Mouse (Mus musculus) limb, embryonic 11.5 days (tissue): ENCODE data around the gene 6430571L13Rik. TPM values are rescaled to one million over a fixed set of nuclear protein-coding genes. Genes with fewer than 3 reads are reported as not detected.

ENCODE experiments used
- ATAC-seq: fragments of 200-750 bp; cut with Nextera tagmentation; 2 replicates; pipeline ENCODE4 v1.8.0; 2017; ENCODE audit warnings: low read depth; ENCODE audit not compliant: insufficient number of reproducible peaks, low FRiP score, low TSS enrichment
- DNase-seq: peaks from one replicate; pipeline ENCODE4 v3.0.0-alpha.2; 2015; ENCODE audit warnings: low spot score
- H3K27ac ChIP-seq: fragments of 300-500 bp; sonication (generic); replicated peaks from 2 replicates; pipeline ENCODE4 v1.5.1; 2014; ENCODE audit warnings: low read depth, mild to moderate bottlenecking, low read length
- H3K27me3 ChIP-seq: fragments of 300-500 bp; sonication (generic); 2 replicates; pipeline ENCODE4 v1.6.1; 2014; ENCODE audit warnings: mild to moderate bottlenecking, low read length, mixed read lengths; ENCODE audit not compliant: control insufficient read depth, insufficient read depth
- H3K36me3 ChIP-seq: fragments of 300-500 bp; sonication (generic); 2 replicates; pipeline ENCODE4 v1.6.1; 2014; ENCODE audit warnings: mild to moderate bottlenecking, low read length, moderate library complexity, mixed read lengths; ENCODE audit not compliant: control insufficient read depth, insufficient read depth
- H3K4me1 ChIP-seq: fragments of 300-500 bp; sonication (generic); 2 replicates; pipeline ENCODE4 v1.6.1; 2014; ENCODE audit warnings: low read length, mixed read lengths; ENCODE audit not compliant: control insufficient read depth, insufficient read depth
- H3K4me2 ChIP-seq: fragments of 300-500 bp; sonication (generic); 2 replicates; pipeline ENCODE4 v1.6.1; 2014; ENCODE audit warnings: low read depth, mild to moderate bottlenecking, moderate library complexity; ENCODE audit not compliant: severe bottlenecking
- H3K4me3 ChIP-seq: fragments of 300-500 bp; sonication (generic); 2 replicates; pipeline ENCODE4 v1.5.1; 2014; ENCODE audit warnings: low read depth, low read length
- H3K9ac ChIP-seq: fragments of 300-500 bp; sonication (generic); 2 replicates; pipeline ENCODE4 v1.6.1; 2014; ENCODE audit warnings: mild to moderate bottlenecking, low read length
- H3K9me3 ChIP-seq: fragments of 300-500 bp; sonication (generic); 2 replicates; pipeline ENCODE4 v1.6.1; 2016; ENCODE audit warnings: low read length; ENCODE audit not compliant: control insufficient read depth
- WGBS: fragments of 180-500 bp; shearing (Covaris S2); extraction: QIAGEN DNeasy Blood & Tissue Kit; methylation state at CpG from one replicate; pipeline ENCODE4 v1.1.7; 2014; 5-methylcytosine and 5-hydroxymethylcytosine counted together
- polyA plus RNA-seq: library from polyadenylated mRNA; unstranded; fragments of >200 nt; fragmentation: Nextera tagmentation; extraction: Ambion mirVana; gene quantifications from 2 replicates; pipeline ENCODE4 v1.2.1, GENCODE M21; 2014

The 6430571L13Rik gene
- polyA plus RNA-seq, 1 experiment from 2014 or later, result 0.73 TPM

- Histone ChIP-seq H3K9me3 (no peaks in the 10 kb centered on the region), H3K36me3 (no peaks in the 10 kb centered on the region), H3K27ac (no peak overlapping the region), H3K4me2 (no peak overlapping the region), H3K4me3 (no peak overlapping the region), H3K9ac (no peak overlapping the region), H3K27me3 (no peaks in the 10 kb centered on the region), H3K4me1 (no peaks in the 10 kb centered on the region)
- no peak for DNase-seq
- 80% methylated on average over 9 of the region's 9 CpGs for WGBS
- ATAC-seq, result no peak
Observed at GRCm38 (mm10) chr9:107347586-107348183, 7.3 kb downstream of the 6430571L13Rik start.

- no peaks in the 10 kb centered on the region for H3K36me3 ChIP-seq
- DNase-seq, result no peak
Observed at GRCm38 (mm10) chr9:107349321-107349720, 8.9 kb downstream of the 6430571L13Rik start.

GRCm38 (mm10) chr9:107354826-107355225 is 14.4 kb downstream of the 6430571L13Rik start:
- Histone ChIP-seq H3K4me1 (no peaks in the 10 kb centered on the region), H3K36me3 (no peaks in the 10 kb centered on the region), H3K27ac (no peak overlapping the region), H3K27me3 (no peaks in the 10 kb centered on the region), H3K9ac (no peak overlapping the region), H3K4me2 (no peak overlapping the region), H3K9me3 (no peaks in the 10 kb centered on the region), H3K4me3 (no peak overlapping the region)
- no peak for DNase-seq
- 72% methylated on average over 1 of the region's 1 CpGs for WGBS
- ATAC-seq, result no peak

More at GRCm38 (mm10) chr9:107349321-107349720, 8.9 kb downstream of the 6430571L13Rik start:
- no peak for ATAC-seq
- Histone ChIP-seq H3K4me2 (no peak overlapping the region), H3K9ac (no peak overlapping the region), H3K9me3 (no peaks in the 10 kb centered on the region), H3K4me1 (no peaks in the 10 kb centered on the region), H3K4me3 (no peak overlapping the region), H3K27ac (no peak overlapping the region), H3K27me3 (no peaks in the 10 kb centered on the region)
- 30% methylated on average over 7 of the region's 7 CpGs for WGBS

GRCm38 (mm10) chr9:107355870-107356765 is 15.7 kb downstream of the 6430571L13Rik start:
- DNase-seq (peak; percentile 74), ATAC-seq (no peak)
- Histone ChIP-seq H3K9ac (no peak overlapping the region), H3K9me3 (no peaks in the 10 kb centered on the region), H3K36me3 (no peaks in the 10 kb centered on the region), H3K4me1 (no peaks in the 10 kb centered on the region), H3K4me2 (no peak overlapping the region), H3K27me3 (no peaks in the 10 kb centered on the region), H3K4me3 (no peak overlapping the region), H3K27ac (no peak overlapping the region)
- 53% methylated on average over 7 of the region's 7 CpGs for WGBS

- DNase-seq (peak; percentile 93), ATAC-seq (no peak)
- H3K27me3 ChIP-seq, result no peaks in the 10 kb centered on the region
- H3K27ac ChIP-seq, result no peak overlapping the region
- H3K9ac ChIP-seq, result no peak overlapping the region
- WGBS, result 19% methylated on average over 5 of the region's 5 CpGs
- no peak overlapping the region for H3K4me2 ChIP-seq
- H3K36me3 ChIP-seq, result no peaks in the 10 kb centered on the region
- H3K4me1 ChIP-seq, result no peaks in the 10 kb centered on the region
- H3K9me3 ChIP-seq, result no peaks in the 10 kb centered on the region
- no peak overlapping the region for H3K4me3 ChIP-seq
Observed at GRCm38 (mm10) chr9:107357651-107358050, 17.2 kb downstream of the 6430571L13Rik start.

GRCm38 (mm10) chr9:107360989-107361388 is 20.6 kb downstream of the 6430571L13Rik start:
- no peak for DNase-seq
- 21% methylated on average over 3 of the region's 3 CpGs for WGBS
- H3K27ac ChIP-seq, result no peak overlapping the region

GRCm38 (mm10) chr9:107366644-107367043 is 26.2 kb downstream of the 6430571L13Rik start:
- Histone ChIP-seq H3K9ac (no peak overlapping the region), H3K4me2 (no peak overlapping the region), H3K4me1 (0 out of 2 replicates have a peak, but pooled peaks cover 3% of the 10 kb centered on the region), H3K27me3 (no peaks in the 10 kb centered on the region), H3K4me3 (no peak overlapping the region), H3K36me3 (no peaks in the 10 kb centered on the region), H3K27ac (no peak overlapping the region), H3K9me3 (no peaks in the 10 kb centered on the region)
- ATAC-seq (no peak), DNase-seq (peak; percentile 78)
- WGBS, result 9% methylated on average over 3 of the region's 3 CpGs

More at GRCm38 (mm10) chr9:107360989-107361388, 20.6 kb downstream of the 6430571L13Rik start:
- Histone ChIP-seq H3K9ac (no peak overlapping the region), H3K4me2 (no peak overlapping the region), H3K36me3 (no peaks in the 10 kb centered on the region), H3K4me3 (no peak overlapping the region), H3K27me3 (no peaks in the 10 kb centered on the region), H3K4me1 (no peaks in the 10 kb centered on the region), H3K9me3 (no peaks in the 10 kb centered on the region)
- ATAC-seq, result no peak

GRCm38 (mm10) chr9:107368302-107368701 is 27.9 kb downstream of the 6430571L13Rik start:
- H3K9me3 ChIP-seq, result no peaks in the 10 kb centered on the region
- DNase-seq (no peak), ATAC-seq (no peak)
- no peak overlapping the region for H3K27ac ChIP-seq
- no peaks in the 10 kb centered on the region for H3K36me3 ChIP-seq
- 56% methylated on average over 1 of the region's 1 CpGs for WGBS
- H3K4me2 ChIP-seq, result no peak overlapping the region
- no peaks in the 10 kb centered on the region for H3K27me3 ChIP-seq
- 0 out of 2 replicates have a peak, but pooled peaks cover 3% of the 10 kb centered on the region for H3K4me1 ChIP-seq
- no peak overlapping the region for H3K4me3 ChIP-seq
- no peak overlapping the region for H3K9ac ChIP-seq
